Mouse (Mus musculus) mesoderm, embryonic 11.5 days (tissue): Measurements from ENCODE around the gene Casc3.

Experiments used
- DNase-seq: peaks from one replicate; pipeline ENCODE4 v3.0.0-alpha.2; 2012; ENCODE audit warnings: low read depth, low spot score

Casc3 gene

DNA sequence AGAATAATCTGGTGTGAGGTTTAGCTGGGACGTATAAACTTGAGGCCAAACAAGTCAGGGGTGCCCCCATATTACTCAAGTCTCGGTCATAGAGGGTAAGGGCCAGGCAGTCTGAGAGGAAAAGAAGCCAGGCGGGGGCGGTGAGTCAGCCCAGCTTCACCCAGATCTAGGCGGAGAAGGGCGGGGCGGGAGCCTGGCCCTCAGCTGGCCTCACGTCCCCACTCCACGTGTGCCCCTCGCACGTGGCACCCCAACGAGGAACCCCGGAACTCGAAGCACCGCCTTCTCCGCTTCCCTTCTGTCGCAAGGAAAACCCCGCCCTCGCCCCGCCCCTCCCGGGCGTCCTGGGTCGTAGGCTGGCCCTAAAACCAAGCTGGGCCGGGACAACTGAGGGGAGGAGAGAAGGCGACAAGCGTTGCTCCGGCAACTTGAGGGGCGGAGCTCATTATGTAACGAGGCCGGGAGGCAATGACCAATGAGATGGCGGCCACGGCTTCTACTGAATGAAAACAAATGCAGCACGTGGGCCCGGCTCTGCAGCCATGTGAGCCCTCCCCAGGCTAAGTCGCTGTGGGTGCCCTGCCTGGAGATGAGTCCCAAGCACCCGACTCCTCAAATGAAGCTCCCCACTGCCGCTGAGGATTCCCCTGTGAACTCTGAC is 30.9 kb upstream of the Casc3 start:
- DNase-seq, result peak; percentile 96

DNA sequence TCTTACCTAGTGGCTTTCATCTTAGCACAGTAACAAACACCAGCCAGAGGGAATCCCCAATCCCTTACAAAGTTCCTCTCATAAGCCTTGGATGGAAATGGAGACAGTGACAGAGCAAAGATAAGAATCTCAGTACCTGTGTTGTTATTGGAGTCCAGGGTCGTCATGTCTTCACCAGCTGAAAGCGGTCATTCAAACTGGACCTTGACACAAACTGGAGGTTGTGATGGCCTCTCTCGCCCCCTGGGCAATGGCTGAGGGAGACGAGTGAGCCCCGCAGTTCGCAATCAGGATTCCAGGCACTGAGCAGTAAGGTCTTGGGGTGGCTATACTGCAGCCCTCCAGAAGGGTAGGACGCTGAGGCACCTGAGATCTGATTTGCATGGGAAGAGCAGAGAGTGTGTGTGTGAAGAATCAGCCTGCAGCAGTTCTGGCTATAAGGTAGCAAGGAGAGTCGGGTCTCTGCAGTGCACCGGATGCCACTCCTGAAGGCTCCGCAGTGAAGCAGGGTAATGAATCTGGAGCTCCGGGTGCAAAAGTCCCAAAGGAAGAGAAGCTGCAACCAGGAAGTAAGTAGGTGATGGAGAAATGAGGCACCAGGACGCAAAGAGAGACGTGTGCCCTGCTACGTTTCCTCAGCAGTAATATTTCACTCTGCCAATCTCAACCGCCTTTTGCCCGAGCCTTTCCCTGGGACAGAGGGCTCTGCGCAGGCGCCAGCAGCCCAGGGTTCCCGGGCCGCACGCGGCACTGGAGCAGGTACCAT is 29.9 kb upstream of the Casc3 start, which contains the start of gene Nr1d1:
Gene Nr1d1 (minus strand): TSS at position 752 of the 766 bp plus-strand sequence.
- no peak for DNase-seq

DNA sequence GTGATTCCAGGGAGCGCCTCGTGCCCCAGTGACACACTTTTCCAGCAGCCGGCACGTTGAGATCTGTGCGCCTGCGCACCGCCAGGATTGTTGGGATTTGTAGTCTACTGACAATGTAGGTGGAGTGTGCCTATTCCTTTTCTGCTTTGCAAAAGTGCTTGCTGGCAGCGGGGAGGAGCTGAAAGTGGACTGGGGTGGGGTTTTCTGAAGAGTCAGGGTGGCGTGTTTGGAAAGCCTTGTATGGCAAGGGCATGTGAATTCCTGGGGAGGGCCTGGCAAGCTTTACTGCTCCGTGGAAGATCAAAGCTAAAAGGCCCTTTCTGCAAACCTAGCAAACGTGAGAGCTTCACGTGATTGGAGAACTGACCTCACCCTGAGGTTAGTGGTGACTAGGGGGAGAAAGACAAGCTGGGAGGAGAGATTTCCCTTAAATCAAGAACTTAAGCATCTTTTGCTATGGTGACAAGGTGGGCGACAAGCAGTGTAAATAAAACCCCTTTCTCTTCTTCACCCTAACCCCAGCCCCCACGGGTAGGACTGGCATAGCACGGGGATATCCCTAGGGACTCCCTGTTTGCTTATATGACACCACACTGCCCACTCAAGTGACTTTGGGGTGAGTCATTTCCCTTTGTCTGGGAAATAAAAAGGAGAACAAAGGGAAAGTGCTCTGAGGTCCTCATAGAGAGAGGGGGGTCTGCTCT is 29.2 kb upstream of the Casc3 start:
- peak; percentile 96 for DNase-seq

DNA sequence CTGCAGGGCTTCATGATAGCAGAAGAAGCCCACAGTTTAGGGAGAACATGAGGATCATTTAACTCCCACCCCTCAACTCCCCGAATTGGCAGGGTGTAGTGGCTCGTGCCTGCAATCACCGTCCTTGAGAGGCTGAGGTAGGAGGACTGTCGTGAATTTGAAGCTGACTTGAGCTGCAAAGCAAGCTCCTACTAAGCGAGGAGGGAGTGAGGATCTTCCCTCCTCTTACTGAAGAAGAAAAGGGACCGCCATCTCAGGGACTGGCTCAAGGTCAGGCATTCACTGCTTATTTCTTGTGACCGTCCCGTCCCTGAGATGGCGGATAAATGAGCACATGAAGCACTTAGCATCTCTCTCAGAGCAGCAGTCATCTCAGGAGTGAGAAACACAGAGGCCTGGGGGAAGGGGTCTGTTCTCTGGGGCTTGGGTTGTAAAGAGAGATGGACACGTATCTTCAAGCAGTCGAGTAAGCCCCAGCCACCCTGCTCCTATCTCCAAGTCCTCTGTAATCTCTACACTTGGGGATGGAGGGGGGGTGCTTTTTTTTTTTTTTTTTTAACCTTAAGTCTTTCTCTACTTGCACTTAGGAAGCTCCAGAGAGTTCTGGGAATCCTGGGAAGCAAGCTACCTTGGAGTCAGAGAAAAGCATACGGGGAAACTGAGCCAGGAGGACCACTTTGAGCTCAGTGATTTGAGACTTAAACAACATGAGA is 28.5 kb upstream of the Casc3 start:
- no peak for DNase-seq

DNA sequence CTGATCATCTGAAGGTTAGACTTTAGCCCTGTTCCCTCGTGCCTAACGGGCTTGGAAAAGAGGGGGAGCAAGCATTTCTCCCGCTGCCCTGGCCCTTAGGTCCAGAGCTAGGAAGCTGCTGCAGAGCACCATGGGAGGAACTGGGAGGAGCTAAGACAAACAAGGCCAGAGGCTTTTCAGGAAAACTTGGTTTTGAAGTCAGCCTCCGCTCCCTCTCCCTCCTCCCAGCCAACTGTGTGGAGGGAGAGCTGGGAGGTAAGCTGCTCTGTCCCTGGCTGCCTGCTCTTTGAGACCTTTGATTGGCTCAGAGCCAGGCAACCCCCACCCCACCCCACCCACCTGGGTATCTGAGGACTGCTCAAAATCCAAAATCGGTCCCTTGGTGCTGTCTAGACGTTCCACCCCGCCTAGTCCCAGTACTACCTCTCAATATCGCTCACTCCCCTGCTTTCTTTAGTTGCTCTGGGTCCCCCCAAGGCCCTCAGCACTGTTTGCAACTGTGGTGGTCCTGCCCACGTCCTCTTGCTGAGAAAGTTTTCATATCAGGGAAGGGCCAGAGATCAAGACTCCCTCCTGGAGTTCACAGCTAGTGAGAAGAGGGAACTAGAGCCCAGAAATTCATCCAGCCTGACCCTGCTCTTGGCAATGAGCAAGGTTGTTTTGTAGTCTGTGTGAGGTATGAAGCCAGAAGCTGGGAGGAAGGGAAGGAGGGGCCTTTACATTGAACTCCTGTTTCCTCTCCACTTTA is 27.7 kb upstream of the Casc3 start:
- no peak for DNase-seq

DNA sequence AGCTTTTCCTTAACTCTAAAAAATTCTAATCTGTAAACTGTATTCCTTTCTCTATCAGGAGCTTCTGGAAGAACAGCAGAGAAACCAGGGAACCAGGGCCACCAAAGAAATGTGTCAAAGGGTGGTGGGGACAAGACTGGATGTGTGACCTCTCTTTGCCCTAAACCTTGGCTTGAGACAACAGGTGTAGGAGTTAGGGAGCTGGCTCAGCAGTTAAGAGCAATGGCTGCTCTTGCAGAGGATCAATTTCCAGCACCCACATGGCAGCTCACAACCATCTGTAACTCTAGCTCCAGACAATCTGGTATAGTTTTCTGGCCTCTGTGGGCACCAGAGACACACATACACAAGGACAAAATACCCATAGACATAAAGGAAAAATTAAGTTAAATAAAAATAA is 26.8 kb upstream of the Casc3 start:
- DNase-seq, result no peak

DNA sequence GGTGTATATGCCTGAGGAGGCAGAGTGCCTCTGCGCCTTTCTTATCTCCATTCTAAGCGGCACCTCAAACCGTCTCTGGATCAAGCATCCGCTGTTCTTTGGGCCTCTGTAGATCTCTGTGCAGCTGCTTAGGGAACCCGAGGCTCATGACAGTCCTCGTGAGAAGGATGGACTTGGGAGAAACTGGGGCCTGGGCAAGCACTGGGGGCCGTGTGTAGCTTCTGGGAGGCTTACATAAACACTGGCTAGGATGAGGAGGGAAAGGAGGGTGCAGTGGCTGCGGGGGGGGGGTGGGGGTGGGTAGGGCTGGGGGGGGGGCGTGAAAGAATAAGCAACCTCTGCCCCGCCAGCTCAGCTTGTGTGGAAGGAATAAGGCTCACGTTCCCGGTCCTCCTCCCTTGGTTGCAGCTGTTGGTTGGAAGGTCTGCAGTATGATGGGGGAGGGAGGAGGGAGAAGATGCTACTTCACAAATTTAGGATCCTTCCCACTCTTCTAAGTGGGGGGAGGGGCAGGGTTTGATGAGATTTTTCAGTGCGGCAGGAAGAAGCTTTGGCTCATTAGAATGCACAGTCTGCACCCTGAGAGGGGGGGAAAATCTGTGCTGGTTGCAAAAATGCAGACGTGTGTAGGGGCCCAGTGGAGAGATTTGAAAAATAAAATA is 22.7 kb upstream of the Casc3 start:
- DNase-seq, result peak; percentile 64

DNA sequence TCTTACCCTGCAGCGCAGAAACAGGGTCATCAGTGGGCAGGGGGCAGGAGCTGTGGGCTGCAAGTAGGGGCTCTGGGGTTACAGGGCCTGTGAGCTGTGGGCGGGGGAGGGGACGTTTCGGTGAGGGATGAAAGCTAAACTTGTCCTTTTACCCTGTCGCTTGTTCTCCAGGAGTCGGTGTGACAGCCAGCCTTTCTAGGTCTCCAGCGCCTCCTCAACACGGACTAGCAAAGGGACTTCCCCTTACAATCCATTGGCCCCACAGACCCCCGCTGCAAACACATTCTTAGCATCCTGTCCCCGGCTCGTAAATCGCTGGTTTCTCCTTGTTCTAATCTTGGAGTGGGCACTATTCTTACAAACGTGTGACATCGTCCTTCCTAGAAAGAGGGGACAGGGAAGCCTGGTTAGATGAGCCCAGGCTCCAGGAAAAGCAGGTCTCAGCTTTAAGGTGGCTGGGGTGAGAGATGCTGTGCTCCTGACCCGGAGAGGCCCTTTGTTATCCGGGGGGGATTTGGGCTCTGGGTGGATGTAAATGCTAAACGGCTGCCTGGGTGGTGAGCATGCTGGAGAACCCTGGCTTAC is 22.0 kb upstream of the Casc3 start:
- DNase-seq, result no peak

DNA sequence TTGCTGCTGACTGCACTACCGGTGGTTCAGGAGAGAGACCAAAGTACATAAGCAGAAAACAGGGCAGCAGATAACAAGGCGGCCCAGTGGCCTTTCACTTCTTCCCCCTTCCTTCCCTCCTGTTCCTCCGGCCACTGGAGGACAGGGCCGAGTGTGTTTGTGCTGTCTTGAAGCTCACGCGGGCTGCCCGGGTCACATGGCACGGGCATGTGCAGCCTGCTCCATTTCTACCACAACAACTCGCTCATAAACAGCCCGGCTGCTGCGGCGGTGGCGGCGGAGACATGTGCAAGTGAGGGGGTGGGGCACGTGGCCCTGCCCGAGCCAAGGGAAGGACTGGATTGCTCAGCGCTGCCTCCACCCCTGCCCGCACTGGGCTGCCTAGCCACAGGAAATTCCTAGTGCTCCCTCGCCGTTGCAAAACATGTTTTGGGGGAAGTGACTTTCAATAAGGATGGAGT is 21.4 kb upstream of the Casc3 start:
- DNase-seq, result peak; percentile 80

DNA sequence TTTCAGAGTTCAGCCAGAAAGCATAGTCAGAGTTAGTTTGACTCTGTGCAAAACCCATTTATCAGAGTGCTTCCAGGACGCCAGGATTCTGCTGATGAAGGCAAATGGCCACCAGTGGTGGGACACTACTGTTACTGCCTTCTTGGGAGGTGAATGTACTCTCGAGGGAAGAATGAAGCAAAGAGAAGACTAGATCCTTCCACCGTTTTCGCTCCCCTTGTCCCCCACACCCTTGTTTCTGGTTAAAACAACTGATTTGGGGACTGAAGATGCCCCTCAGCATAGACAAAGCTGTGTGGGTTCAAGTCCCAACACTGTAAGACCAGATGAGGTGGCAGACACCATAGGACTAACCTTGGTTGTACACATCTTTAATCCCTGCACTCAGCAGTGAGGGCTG is 20.6 kb upstream of the Casc3 start:
- no peak for DNase-seq

DNA sequence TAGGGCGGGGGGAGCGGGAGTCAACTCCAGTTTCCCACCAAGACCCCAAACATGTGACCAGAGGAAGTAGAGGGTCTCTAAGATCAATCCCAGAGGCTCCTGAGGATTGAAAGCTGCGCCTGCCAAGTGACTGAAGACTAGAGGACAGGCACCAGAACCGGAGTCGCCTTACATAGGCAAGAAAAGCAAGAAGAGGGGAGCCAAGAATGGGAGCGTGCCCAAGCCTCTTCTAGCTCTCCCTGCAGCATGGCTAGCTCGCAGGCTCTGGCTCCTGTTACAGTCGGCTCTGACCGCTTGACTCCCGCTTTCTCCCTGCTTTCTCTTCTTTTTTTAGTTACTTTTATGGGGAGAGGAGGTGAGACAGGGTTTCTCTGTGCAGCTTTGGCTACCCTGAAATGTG is 19.5 kb upstream of the Casc3 start:
- no peak for DNase-seq

DNA sequence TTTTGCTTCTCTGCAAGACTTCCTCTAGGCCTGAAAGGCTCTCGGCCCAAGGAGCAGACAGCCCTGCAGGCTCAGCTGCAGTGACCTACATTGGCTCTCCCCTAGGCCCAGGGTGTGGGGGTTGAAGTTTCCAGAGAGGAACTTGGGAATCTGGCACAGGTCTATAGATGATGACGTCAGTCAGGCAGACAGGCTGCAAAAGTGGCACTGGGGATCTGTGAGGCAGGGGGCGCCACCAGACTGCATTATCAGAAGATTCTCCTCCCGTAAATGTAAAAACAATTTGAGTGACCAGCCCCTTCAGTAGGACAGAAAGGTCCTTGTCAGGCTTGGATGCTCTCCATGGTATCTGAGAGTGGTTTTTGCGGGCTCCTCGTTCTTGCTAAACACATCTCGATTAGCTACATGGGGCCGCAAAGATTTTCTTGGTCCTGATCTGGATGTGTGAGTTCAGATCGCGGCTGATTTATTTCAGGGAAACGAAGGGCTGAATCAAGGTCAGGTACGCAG is 18.9 kb upstream of the Casc3 start:
- DNase-seq, result peak; percentile 66

DNA sequence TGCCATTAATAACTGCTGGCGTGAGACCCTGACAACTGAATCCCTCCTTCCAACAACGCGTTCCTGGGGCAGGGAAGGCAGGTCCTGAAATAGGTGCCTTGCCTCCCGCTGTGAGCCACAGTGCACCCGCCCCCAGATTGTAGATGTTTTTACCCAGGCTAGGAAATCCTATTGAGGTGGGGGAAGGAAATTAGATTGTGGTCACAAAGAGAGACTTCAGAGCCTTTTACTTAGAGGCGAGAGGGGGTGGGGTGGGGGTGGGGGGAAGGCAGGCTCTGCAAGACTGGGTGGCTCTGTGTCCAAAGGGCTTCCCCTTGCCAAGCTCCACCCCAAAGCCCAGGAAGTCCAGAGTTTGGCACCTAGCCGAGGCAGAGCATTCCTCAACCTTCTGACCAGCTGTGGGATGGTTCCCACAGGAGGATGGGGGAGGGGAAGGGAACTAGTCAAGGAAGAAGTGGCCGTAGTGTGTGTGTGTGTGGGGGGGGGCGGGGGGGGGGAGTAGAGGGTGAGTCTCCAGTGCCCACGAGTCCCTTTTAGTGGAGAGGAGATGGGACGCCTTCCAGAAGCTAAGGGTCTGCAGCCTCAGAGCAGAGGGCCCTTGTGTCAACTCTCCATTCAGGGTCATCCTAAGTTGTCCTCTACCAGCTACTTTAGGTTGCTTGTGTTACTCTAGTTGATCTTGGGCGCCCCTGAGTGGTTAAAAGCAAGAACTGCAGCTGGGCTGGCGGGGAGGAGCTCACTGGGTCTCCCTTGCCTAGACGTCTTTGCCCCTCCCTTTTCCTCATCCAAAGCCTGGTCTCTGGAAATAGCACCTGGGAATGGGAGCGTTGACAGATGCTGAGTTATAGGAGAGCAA is 18.1 kb upstream of the Casc3 start:
- peak; percentile 96 for DNase-seq

DNA sequence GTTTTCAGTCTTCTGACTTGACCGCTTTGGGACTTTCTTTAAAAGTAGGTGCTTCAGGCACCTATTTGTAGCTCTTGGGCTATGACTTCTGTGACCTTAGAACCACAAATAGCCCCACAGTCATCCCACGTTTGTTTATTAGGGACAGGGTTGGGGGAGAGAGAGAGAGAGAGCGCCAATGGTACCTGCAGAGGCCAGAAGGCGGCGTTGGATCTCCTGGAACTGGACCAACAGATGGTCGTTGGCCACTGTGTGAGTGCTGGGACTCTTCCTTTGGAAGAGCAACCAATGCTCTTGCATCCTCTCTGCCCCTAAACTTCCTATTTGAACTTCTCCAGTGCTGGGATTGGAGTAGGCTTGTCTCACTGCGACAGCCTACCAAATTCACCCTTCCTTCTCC is 17.5 kb upstream of the Casc3 start:
- DNase-seq, result no peak

DNA sequence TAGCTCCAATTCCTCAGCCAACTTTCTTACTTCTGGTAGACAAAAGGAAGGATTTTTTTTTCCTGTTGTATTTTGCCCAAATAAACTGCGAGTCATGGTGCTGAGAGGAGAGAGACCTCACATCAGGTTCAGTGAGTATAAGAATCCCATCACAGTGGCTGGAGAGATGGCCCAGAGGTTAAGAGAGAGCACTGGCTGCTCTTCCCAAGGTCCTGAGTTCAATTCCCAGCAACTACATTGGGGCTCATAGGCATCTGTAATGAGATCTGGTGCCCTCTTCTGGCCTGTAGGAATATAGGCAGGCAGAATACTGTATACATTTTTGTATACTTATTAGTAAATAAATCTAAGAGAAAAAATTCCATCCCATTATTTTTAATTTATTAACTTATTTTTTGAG is 17.0 kb upstream of the Casc3 start:
- no peak for DNase-seq

DNA sequence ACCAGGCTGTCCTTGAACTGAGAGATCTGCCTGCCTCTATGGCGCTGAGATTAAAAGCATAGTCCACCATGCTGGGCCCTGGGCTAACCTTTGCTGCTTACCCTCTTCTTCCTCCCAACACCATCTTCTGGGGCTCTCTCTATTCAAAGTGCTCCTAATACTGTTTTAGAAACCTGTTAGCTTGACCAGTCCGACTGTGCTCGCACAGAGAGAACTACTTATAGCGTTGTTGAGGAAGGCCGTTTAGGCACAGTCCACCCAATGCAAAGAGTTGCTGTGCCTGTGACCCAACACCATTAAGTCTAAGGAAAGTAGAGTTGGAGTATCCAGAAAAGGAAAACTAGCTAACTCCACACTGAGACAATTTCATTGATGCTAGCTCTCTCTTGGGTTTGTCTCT is 16.6 kb upstream of the Casc3 start:
- no peak for DNase-seq

DNA sequence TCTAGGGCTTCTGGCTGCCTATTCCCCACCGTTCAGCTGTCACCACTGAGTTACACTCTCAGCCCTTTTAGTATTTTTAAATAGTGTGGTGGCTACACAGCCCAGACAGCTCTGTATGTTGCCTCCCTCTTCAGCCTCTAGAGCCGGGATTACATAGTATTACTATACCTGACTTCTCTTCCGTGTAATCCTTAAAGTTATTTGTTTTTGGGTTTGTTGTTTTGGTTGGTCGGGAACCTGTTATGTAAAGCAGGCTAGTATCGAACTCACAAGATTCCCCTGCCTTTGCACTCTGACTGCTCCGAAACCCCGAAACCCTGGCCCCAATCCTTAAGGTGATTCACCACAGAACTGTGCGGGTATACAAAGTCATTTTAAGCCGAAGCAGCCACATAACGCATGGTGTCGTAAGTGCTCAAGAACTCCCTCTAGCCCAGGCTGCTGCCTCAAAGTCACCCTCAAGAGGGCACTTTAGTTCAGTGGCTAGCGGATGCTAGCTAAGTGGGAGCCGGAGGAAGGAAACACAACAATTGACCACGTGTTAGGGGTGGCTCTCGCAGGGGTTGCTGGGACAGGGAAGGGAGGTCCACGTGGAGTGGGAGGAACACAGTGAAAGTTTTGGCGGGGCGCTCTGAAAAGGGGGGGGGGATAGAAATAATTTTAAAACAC is 16.0 kb upstream of the Casc3 start:
- DNase-seq, result peak; percentile 91

DNA sequence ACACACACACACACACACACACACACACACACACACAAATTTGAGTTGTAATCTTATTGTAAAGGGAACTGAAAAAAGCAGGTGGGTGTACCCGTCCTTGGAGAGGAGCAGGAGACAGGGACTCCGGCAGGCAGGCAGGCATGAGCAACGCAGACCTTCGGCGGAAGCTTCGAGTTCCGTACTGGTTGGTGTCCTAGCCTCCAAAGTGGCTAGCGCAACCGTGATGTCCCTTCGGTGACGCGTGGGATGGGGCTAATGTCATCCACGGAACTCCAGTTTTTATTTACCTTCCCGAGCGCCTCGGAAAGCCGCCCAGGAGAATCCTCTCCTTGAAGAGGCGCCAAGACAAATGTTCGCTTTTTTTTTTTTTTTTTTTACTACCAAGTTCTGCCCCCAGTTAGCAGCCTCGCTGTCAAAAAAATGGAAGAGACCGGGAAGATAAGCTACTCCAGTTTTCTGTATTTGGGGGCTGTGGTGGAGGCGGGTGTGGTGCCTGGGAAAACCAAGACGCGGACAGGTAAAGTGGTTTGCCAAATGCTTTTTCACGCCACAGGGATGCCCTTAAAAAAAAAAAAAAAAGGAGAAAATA is 15.4 kb upstream of the Casc3 start:
- no peak for DNase-seq
